Mouse (Mus musculus) lung, postnatal 0 days (tissue): ENCODE data around the gene Rhof. TPM values are rescaled to one million over a fixed set of nuclear protein-coding genes. Genes with fewer than 3 reads are reported as not detected.

ENCODE experiments used
- ATAC-seq: fragments of 200-750 bp; cut with Nextera tagmentation; 2 replicates; pipeline ENCODE4 v1.8.0; 2017; ENCODE audit warnings: moderate library complexity
- DNase-seq: peaks from one replicate; pipeline ENCODE4 v3.0.0-alpha.2; 2016; ENCODE audit warnings: low spot score
- H3K27ac ChIP-seq: fragments of 300-500 bp; sonication (generic); 2 replicates; pipeline ENCODE4 v1.5.1; 2014; ENCODE audit warnings: antibody characterized with exemption, mild to moderate bottlenecking, low read length, mixed read lengths
- H3K27me3 ChIP-seq: fragments of 300-500 bp; sonication (generic); replicated peaks from 2 replicates; pipeline ENCODE4 v1.6.1; 2014; ENCODE audit warnings: low read length, mixed read lengths; ENCODE audit not compliant: insufficient read depth
- H3K36me3 ChIP-seq: fragments of 300-500 bp; sonication (generic); 2 replicates; pipeline ENCODE4 v1.6.1; 2014; ENCODE audit warnings: low read length, mixed read lengths; ENCODE audit not compliant: insufficient read depth
- H3K4me1 ChIP-seq: fragments of 300-500 bp; sonication (generic); 2 replicates; pipeline ENCODE4 v1.6.1; 2014; ENCODE audit warnings: antibody characterized with exemption, low read depth, low read length, mixed read lengths; ENCODE audit not compliant: insufficient read depth
- H3K4me2 ChIP-seq: fragments of 300-500 bp; sonication (generic); replicated peaks from 2 replicates; pipeline ENCODE4 v1.6.1; 2014; ENCODE audit warnings: low read depth, mild to moderate bottlenecking, low read length, moderate library complexity, mixed read lengths
- H3K4me3 ChIP-seq: fragments of 300-500 bp; sonication (generic); 2 replicates; pipeline ENCODE4 v1.5.1; 2014; ENCODE audit warnings: low read depth, low read length
- H3K9ac ChIP-seq: fragments of 300-500 bp; sonication (generic); replicated peaks from 2 replicates; pipeline ENCODE4 v1.6.1; 2014; ENCODE audit warnings: low read depth, mild to moderate bottlenecking
- H3K9me3 ChIP-seq: fragments of 300-500 bp; sonication (generic); 2 replicates; pipeline ENCODE4 v1.6.1; 2016; ENCODE audit warnings: low read length, mixed read lengths
- CTCF ChIP-seq: IDR thresholded peaks from 2 replicates; pipeline ENCODE4 v1.5.1; 2016; ENCODE audit warnings: antibody characterized with exemption, mild to moderate bottlenecking
- EP300 ChIP-seq: IDR thresholded peaks from 2 replicates; pipeline ENCODE4 v1.6.1; 2016; ENCODE audit warnings: antibody characterized with exemption, mild to moderate bottlenecking, control low read depth
- WGBS: fragments of 180-500 bp; shearing (Covaris S2); extraction: QIAGEN DNeasy Blood & Tissue Kit; methylation state at CpG from one replicate; pipeline ENCODE4 v1.1.7; 2014; 5-methylcytosine and 5-hydroxymethylcytosine counted together
- polyA plus RNA-seq: library from polyadenylated mRNA; unstranded; fragments of >200 nt; fragmentation: Nextera tagmentation; extraction: Ambion mirVana; gene quantifications from 2 replicates; pipeline ENCODE4 v1.2.1, GENCODE M21; 2015

Gene Rhof
- polyA plus RNA-seq, 1 experiment from 2014 or later: 12.4 TPM

DNA sequence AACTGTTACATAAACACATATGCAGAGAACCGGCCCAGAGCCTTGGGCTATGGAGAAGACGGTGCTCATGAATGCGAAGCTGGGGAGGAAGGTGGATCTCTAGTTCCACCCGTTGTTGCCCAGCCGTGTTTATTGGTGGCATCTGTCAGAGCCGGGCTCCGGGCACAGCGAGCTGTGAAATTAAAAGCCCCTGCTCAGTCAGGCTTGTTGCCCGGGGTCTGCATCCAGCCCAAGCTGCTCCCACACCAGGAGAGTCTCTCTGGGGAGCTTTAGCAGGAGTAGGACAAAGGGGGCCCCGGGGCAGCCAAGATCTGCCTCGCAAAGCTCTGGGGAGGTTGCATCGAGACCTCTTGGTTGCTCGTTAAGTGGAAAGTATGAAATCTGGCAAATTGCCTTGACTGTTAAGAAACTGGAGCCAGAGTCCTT lies 22.2 kb downstream of the Rhof start:
- H3K4me2 ChIP-seq: no peak overlapping the region

DNA sequence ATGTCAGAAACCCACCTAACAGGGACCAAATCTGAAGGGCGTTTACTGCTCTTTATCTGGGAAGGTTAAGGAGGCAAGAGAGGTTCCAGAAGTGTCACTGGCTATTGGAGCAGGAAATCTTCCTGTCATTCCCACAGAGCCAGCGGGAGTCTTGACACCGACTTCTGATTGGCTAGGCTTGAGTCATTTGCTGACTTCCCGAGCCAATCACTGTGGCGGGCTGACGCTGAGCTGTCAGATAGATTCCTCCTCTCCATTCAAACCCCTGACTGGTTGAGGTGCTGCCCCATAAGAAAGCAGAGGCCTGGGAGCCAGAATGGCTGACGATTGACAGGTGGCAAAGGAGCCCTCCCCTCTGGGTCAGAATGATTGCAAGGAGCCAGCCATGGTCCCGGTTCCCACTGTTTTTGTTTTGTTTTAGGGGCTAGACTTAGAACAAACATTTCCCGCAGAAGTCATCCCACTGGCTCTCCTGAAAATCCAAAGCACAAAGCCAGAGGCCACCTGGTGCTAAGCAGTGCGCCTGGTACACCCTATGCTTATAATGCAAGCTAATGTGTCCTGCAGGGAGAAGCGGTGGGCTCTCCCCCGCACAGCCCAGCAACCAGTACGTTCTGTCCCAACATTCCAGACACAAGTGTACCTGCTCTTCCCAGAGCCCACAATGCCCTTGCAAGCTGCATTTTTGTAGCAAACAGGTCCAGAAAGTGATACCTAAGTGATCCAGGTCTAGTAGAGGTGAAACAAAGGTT lies 22.9 kb downstream of the Rhof start:
- Histone ChIP-seq H3K9me3 (no peaks in the 10 kb centered on the region), H3K27ac (no peak overlapping the region), H3K4me3 (no peak overlapping the region), H3K9ac (no peak overlapping the region), H3K36me3 (no peaks in the 10 kb centered on the region), H3K27me3 (no peaks in the 10 kb centered on the region), H3K4me2 (no peak overlapping the region; the same call in 1 of the 2 replicates), H3K4me1 (peaks cover 6% of the 10 kb centered on the region; the same call in 1 of the 2 replicates)
- ATAC-seq (peak; percentile 71), DNase-seq (peak; percentile 52)
- WGBS: 39% methylated on average over 13 of the region's 13 CpGs
- TF ChIP-seq CTCF (no peak), EP300 (no peak)

More for the DNA sequence above, 22.2 kb downstream of the Rhof start:
- Histone ChIP-seq H3K9me3 (no peaks in the 10 kb centered on the region), H3K9ac (no peak overlapping the region; the same call in 1 of the 2 replicates), H3K27me3 (no peaks in the 10 kb centered on the region), H3K27ac (0 out of 2 replicates have a peak overlapping the region, but pooled peaks have one; percentile 4), H3K4me3 (no peak overlapping the region), H3K4me1 (peaks cover 6% of the 10 kb centered on the region; the same call in 1 of the 2 replicates), H3K36me3 (no peaks in the 10 kb centered on the region)
- DNase-seq (peak; percentile 83), ATAC-seq (no peak)
- WGBS: 60% methylated on average over 13 of the region's 13 CpGs
- TF ChIP-seq EP300 (no peak), CTCF (no peak)

DNA sequence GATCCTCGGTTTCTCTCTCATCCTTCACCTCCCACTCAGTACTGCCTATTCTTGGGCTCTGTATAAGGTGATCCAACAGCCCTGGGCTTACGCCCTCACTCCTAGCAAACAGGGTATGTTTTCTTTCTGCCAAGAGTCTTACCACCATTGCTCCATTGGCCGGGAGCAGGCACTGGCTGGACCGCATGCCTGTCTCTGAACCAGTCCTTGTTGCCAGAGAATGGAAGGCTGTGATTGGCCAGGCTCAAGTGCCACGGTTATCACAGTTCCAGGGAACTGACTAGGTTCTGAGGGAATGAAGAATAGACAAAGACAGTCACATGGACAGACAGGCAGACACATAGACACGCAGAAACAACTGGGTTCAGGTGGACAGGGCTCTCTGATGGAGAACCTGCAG lies 27.7 kb downstream of the Rhof start:
- no peak overlapping the region for H3K9ac ChIP-seq
- no peak for DNase-seq
- no peak overlapping the region for H3K27ac ChIP-seq
- no peaks in the 10 kb centered on the region for H3K27me3 ChIP-seq
- H3K4me2 ChIP-seq: no peak overlapping the region
- 61% methylated on average over 6 of the region's 6 CpGs for WGBS
- no peaks in the 10 kb centered on the region for H3K36me3 ChIP-seq
- no peak; the same call in 1 of the 2 replicates for ATAC-seq
- H3K9me3 ChIP-seq: no peaks in the 10 kb centered on the region
- H3K4me1 ChIP-seq: peaks cover 1% of the 10 kb centered on the region; the same call in 1 of the 2 replicates
- H3K4me3 ChIP-seq: no peak overlapping the region
- TF ChIP-seq CTCF (no peak), EP300 (no peak)

DNA sequence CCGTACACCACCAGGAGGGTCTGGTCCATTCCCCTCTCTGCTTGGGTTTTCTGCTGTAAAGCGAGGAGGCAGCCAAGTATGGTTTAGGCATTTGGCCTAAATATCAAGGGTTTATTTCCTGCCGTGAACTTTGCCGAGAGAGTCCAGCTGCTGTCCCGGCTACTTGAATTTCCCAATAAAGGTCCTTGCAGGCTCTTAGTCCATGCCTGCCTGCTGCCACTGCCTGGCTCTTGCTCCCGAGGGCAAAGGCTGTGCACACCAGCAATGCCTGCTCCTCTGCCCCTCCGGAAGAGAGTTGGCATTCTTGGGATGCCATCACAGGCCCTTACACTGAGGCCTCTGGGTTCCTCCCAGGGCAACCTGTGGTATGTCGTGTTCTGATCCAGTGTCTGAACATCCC lies 28.9 kb downstream of the Rhof start:
- H3K4me1 ChIP-seq: no peaks in the 10 kb centered on the region
- H3K9ac ChIP-seq: no peak overlapping the region
- no peak overlapping the region for H3K27ac ChIP-seq
- ATAC-seq (peak; percentile 70), DNase-seq (peak; percentile 53)
- no peaks in the 10 kb centered on the region for H3K36me3 ChIP-seq
- TF ChIP-seq CTCF (no peak), EP300 (no peak)
- 30% methylated on average over 8 of the region's 8 CpGs for WGBS
- no peaks in the 10 kb centered on the region for H3K27me3 ChIP-seq
- no peaks in the 10 kb centered on the region for H3K9me3 ChIP-seq
- H3K4me2 ChIP-seq: no peak overlapping the region
- no peak overlapping the region for H3K4me3 ChIP-seq

DNA sequence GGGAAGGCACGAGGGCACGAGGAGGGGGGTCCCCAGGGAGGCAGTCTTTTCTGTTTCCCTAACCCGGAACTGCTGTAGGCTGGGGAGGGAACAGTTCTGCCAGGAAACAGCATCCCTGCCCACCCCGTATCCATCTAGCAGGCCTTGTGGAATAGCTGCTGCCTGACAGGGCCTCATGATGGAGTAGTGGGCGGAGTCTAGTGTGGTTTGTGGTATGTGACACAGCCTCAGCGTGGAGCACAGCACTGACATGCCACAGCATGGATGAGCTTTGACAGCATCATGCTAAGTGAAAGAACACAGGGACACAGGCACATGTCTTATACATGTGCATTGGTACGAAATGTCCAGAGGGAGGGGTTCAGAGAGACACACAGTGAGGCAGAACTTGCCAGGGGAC lies 30.1 kb downstream of the Rhof start:
- Histone ChIP-seq H3K27me3 (no peaks in the 10 kb centered on the region), H3K4me2 (no peak overlapping the region), H3K27ac (no peak overlapping the region), H3K4me3 (no peak overlapping the region), H3K9ac (no peak overlapping the region), H3K36me3 (no peaks in the 10 kb centered on the region), H3K9me3 (no peaks in the 10 kb centered on the region), H3K4me1 (no peaks in the 10 kb centered on the region)
- no peak for TF ChIP-seq CTCF
- TF ChIP-seq EP300: no peak
- no peak for ATAC-seq
- no peak for DNase-seq
- WGBS: 56% methylated on average over 7 of the region's 7 CpGs

DNA sequence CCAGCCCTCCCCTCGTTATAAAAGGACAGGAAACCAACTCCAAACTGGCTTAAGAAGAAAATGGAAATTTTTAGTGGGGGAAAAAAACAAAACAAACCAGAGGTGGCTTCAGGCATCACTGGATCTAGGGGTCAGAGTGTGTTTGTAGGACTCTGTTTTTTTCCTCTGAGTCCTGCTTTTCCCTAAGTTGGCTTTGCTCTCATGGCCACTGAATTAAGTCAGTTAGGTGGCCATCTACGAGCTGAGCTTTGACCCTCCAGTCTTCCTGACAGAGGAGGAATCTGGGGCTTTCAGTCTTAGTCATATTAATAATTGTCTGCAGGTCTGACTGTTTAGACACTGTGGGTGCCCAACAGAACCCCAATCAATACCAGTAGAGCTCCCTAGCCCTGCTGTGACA lies 34.0 kb downstream of the Rhof start:
- WGBS: 68% methylated on average over 2 of the region's 2 CpGs

More for the DNA sequence above, 34.0 kb downstream of the Rhof start:
- Histone ChIP-seq H3K4me2 (no peak overlapping the region), H3K27ac (no peak overlapping the region), H3K36me3 (no peaks in the 10 kb centered on the region), H3K27me3 (no peaks in the 10 kb centered on the region), H3K9me3 (no peaks in the 10 kb centered on the region), H3K4me3 (no peak overlapping the region), H3K4me1 (no peaks in the 10 kb centered on the region), H3K9ac (no peak overlapping the region)
- DNase-seq (no peak), ATAC-seq (no peak)
- TF ChIP-seq CTCF (no peak), EP300 (no peak)
